Mouse (Mus musculus) testis, postnatal 10 days (tissue): ENCODE measurements around the gene Pgrmc2.
A peak's percentile ranks its signal among the peaks of the same experiment; 100 is the strongest.

ENCODE experiments used
- DNase-seq: peaks from one replicate; pipeline ENCODE4 v3.0.0; 2021; ENCODE audit warnings: low spot score

Gene Pgrmc2

DNA sequence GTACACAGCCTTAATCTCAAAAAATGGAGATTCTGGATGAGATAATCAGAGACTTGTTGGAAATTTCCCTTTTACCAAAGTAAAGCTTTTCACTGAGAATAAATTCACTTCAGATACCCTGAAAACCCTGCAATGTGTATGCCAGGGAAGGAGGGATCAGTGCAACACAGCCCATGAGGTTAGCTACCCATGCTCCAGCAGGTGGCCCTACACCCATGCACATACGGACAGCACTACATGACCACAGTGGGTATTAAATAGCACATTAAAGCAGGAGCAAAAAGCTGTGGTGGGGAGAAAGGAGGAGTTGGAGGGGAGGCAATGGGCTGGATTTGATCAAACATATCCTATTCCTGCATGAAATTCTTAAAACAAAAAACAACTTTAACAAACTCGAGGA, 12.3 kb downstream of the Pgrmc2 start:
- DNase-seq, result no peak

DNA sequence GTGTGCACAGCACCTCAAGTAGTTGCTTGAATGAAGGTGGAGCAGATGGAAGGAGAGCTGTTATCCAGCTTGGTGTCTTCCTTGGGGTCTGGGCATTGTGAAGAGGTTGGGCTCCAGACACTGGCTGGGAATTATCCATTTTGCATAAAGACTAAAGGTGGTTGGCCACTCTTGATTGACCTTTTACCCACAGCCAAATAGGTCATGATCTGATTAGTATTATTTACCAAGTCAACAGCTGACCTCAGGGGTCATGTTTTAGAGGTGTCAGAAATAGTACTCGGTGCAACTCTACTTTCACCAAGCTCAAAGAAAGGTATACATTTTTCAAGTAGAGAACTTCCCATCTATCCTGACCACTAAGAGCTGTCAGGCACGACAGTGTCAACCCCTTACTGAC, 17.5 kb downstream of the Pgrmc2 start:
- no peak for DNase-seq

DNA sequence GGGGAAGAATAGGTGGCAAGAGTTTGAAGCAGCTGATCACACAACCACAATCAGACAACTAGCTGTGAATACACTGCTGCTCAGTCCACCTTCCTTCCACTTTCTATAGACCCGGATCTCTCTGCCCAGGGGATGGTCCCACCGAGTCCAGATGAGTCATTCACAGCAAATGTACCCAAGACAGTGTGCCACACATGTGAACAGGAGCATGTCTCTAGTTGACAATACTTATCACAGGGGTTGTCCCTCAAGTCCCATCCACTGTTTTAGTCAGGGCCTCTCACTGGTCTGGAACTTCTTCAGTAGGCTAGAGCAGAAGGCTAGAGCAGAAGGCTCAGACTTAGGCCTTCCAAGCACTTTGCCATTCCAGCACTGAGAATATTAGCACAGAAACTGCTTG, 20.1 kb downstream of the Pgrmc2 start:
- no peak for DNase-seq

DNA sequence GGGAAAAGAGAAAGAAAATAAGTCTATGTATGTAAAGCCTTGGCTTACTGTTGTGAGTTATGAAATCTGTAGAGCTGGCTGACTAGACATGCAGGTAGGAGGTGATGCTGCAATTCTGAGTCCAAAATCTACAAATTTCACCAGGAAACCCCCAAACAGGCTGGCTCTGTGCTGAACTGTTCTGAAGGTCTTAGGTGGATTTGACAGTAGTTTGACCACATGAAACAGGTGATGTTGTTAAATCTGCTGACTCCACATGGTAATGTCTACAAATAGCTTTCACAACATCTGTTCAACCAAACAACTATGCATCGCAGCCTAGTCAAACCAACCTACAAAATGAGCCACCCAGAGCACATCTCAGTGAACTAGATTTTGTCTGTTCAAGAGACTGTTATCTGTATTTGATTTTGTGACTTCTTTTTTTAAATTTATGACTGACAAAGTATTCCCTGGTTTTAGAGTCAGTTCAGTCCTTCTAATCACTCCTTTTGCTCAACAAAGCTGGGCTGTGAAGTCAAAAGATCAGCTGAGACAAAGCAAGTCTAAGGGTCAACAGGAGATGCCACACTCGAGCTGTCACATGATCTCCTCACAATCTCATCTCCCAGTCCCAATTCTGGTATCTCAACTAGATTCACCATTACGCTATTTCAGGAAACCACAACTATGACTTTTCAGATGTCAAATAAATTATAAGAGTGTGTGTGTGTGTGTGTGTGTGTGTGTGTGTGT, 20.8 kb downstream of the Pgrmc2 start:
- DNase-seq, result no peak

DNA sequence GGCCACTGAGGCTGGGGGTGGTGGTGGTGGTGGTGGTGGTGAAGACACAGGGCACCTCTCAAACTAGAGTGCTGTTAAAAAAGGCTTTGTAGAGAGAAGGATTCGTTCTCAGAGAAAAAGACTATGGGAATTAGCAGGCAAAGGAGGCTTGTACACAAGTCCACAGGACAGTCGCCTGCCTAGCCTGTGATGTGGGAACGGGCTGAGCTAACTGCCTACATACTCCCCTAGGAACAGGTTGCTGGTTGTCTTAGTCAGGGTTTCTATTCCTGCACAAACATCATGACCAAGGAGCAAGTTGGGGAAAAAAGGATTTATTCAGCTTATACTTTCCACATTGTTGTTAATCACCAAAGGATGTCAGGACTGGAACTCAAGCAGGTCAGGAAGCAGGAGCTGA, 23.6 kb downstream of the Pgrmc2 start:
- DNase-seq, result no peak

DNA sequence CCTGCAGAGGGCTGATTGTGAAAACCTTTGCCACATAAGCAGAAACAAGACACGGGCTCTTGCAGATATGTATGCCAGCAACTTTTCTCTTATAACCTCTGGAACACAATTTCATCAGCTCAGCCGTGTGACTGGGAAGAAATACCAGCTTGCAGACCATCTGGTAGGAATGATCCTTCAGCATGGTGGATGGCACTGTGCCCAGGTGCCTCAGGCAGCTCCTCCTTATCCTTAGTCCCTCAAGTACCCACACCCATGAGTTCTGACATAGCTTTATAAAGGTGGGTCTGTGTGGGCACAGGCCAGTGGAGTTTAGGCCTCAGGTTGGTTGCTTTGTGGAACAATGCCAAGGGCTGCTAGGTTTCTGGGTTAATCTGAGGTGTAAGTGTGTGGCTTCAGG, 24.5 kb downstream of the Pgrmc2 start:
- DNase-seq, result no peak

DNA sequence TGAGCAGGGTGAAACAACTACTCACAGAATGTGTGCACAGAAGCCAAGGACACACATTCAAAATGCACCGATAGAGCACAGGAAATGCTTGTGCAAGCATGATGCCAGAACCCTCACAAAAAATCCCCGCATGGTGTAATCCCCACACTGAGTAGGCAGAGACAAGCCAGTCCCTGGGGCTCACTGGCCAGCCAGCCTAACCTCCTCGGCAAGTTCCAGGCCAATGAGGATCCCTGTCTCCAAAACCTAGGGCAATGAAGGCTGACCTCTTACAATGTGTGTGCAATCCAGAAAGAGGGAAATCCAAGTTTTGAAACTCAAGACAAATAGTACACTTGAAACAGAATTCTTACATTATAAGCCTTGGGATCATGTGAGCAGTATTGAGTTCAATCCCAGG, 29.5 kb downstream of the Pgrmc2 start:
- no peak for DNase-seq

DNA sequence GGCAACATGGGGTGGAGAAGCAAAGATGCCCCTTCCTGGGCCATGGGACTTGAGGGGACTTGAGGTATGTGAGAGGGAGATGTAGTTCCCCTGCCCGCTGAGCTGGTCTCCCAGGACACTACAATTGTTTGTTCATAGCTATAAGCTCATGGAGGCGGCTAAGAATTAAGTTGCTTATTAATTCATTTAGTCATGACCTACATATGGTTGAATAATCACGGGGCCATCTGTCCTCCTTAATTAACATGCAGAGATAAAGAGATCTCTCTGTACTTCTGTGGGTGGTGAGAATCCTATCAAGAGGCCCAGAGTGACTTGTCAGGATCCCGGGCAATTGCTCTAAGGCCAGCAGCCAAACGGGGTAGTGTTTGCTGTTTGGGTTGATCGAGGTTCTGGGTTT, 35.0 kb downstream of the Pgrmc2 start:
- no peak for DNase-seq

DNA sequence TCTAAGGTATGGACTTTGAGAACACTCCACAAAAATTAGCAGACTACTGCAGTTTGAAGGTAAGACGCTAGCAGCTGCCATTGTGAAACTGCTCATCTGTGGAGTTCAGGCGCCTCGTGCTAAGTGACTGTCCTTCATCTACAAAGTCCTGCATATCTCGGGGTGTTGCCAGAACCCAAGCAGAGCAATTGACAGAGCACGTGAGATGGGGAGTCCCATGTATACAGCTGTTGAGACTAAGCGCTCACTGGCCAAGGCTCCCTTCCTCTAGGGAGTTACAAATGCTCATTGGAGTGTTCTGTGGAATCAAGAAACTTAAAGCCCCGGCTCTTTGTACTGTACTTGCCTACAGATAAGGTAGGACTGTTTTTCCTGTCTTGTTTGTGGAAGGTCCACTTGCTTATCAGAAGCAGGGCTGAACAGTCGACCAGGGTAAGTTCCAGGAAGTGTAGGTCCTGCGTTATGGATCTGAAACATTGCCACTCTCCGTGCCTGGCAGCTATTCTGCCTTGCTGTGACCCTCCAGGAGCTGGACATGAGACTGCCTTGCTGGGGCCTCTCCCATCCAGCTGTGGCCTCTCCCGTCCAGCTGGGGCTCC, 39.0 kb downstream of the Pgrmc2 start:
- no peak for DNase-seq

DNA sequence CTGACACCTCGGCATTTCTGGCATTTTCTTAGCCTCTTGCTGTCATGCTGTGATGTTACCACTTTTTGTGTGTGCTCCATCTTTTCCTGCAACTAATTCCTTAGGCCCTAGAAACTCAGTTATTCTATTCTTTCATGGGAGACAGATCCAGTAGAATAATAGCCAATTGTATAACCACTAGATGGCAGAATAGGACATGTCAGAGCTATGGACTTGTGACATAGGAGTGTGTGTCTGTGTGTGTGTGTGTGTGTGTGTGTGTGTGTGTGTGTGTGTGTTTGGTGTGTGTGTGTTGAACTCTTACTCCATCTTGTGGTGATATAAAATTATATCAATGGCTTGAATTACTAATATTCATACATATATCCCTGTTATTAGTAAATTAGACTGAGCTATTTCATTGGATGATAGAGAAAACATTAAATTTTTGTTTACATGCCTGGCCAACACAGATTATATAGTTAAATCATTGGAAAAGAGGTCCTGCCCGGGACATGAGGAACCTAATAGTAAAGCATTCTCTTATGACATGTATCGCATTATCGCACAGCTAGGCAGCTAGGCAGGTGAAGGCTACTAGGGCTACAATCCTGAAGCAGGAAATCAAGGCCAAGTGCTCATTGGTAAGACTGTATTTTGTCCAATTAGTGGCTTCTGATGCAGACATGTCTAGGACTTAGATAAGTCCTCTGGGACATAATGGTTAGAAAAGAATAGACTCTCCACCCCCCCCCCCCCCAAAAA, 40.5 kb downstream of the Pgrmc2 start:
- peak; percentile 52 for DNase-seq

DNA sequence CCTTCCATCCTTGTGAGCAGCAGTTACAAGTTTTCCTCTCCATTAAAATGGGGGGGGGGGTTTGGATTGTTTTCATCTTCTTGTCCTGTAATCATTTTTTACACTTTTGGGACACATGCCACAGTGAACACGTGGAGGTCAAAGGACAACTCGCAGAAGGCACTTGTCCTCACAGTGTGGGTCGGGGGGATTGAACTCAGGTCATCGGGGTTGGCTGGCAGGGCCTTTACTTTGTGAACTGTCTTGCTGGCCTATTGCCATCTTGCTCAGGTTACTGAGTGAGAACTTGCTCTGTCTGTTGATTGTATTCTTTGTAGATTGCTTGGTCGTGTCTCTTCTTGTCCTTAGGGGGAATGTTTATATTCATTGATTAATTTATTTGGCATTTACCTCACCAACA, 41.6 kb downstream of the Pgrmc2 start:
- DNase-seq, result no peak

DNA sequence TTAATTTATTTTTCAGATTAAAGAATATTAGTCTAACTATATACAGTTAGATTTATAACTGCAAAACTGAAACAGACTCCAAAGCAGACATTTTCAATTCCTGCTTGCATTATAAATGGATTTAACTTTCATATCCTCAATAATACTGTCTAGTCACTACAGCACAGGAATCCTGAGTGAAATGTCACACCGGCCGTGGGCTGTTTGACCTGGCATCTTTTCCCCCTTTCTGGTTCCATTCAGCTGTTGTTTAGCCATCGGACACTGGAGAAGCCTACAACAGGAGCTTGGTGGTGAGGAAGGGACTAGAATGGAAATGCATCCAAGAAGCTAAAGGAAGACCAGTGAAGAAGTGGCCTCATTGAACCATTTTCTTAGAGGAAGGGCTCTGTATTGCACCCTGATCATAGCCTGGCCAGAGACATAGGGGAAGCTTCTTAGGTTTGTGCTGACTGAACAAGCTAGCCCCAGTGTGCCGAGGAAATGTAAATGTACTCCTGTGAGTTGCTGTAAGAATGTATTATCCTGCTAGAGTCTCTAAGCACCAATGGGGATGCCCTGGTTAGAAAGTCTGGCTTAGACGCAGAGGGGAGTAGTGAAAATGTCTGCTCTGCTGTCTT, 44.4 kb downstream of the Pgrmc2 start:
- DNase-seq, result no peak

DNA sequence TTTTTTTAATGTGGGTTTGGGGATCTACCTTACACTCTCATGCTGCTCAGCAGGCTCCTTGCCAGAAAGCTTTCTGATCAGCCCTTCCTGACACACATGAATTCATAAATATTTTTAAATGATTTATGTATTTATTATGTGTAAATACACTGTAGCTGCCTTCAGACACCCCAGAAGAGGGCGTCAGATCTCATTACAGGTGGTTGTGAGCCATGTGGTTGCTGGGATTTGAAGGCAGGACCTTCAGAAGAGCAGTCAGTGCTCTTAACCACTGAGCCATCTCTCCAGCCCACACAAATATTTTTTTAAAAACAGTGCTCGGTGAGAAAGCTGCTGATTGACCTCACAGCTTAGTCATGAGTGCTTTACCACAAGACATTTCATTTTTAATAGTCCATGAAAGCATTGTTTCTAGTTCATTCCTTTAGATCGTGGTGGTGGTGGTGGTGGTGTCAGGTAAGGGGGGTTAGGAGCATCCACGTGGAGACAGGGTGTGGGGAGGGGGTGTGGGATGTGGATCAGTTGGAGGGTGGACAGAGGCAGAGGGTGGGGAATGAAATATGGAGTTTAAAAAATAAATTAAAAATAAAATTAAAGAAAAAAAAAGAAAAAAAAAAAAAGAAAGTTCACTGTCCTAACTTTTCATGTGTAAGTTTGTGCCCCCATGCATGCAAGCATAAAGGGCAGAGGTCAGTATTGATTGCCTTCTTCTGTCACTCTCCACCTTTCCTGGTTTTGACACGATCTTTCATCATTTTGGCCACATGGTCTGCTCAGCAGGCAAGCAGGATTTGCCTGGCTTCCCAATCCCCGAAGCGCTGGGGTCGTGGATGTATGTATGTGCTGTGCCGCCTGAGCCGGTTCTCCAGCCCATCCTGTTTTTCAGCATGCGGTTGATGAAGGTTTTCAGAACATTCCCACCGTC, 51.3 kb downstream of the Pgrmc2 start:
- no peak for DNase-seq

DNA sequence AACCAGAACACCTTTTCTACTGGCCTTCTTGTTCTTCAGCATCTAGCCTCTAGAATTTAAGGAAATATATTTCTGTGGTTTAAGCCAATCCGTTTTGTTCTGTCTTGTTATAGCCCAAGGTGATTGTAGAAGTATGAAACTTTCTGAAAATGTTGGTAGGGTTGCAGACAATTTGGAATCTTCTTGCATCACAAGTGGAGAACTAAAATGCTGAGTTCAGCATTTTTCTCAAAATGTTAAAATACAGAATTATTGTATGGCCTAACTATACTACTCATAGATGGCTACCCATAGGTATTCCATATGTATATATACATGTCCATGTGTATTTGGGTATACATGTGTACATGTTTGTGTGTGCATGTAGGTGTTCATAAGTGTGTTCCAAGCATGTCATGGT, 52.1 kb downstream of the Pgrmc2 start:
- DNase-seq, result no peak

DNA sequence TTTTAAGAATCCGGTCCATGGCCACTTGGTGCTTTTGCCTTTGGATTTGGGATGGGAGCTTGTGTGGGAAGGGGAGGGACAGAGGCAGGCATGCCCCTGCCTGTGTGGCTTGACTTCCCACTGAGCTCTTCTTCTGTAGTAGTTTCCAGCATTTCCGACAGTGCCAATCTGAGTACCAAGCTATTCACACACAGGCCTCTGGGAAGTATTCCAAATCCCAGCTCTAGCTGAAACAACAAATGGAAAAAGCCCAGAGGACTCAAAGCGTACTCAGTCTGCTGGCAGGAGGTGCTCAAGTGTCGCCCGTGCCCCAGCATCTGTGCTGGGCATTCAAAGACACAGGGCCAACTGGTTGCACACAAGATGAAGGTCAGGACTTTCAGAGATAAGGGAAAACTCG, 60.9 kb downstream of the Pgrmc2 start:
- no peak for DNase-seq

DNA sequence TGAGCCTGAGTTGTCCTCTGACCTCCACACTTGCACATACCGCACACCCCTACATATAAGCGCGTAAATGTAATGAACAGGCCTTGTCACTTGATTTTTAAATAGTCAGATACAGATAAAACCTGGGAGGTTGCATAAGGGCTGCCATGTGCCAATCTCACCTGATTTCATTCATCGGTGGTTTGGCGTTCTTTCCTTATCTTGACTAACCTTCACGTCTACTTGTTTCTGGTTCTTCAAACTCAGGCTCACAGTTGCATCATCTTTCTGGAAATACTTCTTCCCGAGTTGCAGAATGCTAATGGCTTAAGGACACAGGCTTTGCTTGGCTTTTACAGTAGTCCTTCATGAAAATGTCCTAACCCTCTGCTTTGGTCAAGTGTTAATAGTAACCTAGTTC, 62.2 kb downstream of the Pgrmc2 start:
- no peak for DNase-seq

DNA sequence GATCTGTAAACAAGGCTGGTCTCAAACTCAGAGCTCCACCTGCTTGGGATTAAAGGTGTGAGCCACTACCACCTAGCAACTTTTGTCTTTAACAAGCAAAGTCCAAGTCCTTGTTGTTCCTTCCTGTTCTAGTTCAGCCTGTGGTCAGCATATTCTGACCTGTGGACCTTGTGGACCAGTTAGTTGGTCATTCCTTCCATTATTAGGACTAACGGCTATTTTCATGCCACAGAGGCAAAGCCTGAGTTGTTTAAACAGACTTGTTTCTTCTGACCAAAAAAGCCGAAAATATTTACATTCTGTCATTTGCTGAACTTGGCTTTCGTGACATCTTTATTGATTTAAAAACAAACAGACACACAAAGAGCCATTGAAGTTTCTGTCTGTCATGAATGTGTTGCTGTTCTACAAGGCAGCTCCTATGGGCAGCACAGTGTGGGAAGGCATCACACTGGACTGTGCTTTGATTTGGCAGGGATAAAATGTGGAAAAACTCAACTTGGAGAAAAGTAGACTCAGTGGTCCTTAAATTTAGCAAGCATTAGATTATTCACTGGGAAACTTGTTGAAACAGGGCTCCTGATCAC, 64.7 kb downstream of the Pgrmc2 start:
- DNase-seq, result no peak
